Mouse (Mus musculus) midbrain, embryonic 10.5 days (tissue): ENCODE results near the gene Caln1. TPM values are rescaled to one million over a fixed set of nuclear protein-coding genes. Genes with fewer than 3 reads are reported as not detected.

Experiments
- DNase-seq: peaks from one replicate; pipeline ENCODE4 v3.0.0-alpha.2; 2017; ENCODE audit warnings: low spot score
- H3K27ac ChIP-seq: fragments of 300-500 bp; sonication (generic); replicated peaks from 2 replicates; pipeline ENCODE4 v1.5.1; 2016; ENCODE audit warnings: mild to moderate bottlenecking
- H3K27me3 ChIP-seq: fragments of 300-500 bp; sonication (generic); 2 replicates; pipeline ENCODE4 v1.6.1; 2016; ENCODE audit warnings: low read depth, mild to moderate bottlenecking; ENCODE audit not compliant: poor library complexity, severe bottlenecking
- H3K36me3 ChIP-seq: fragments of 300-500 bp; sonication (generic); 2 replicates; pipeline ENCODE4 v1.6.1; 2016; ENCODE audit warnings: mild to moderate bottlenecking, moderate library complexity
- H3K4me1 ChIP-seq: fragments of 300-500 bp; sonication (generic); 2 replicates; pipeline ENCODE4 v1.6.1; 2016
- H3K4me3 ChIP-seq: fragments of 300-500 bp; sonication (generic); 2 replicates; pipeline ENCODE4 v1.5.1; 2016; ENCODE audit warnings: mild to moderate bottlenecking, moderate library complexity
- H3K9me3 ChIP-seq: fragments of 300-500 bp; sonication (generic); replicated peaks from 2 replicates; pipeline ENCODE4 v1.6.1; 2016; ENCODE audit warnings: mild to moderate bottlenecking
- WGBS: fragments of 180-500 bp; shearing (Covaris S2); methylation state at CpG from one replicate; pipeline ENCODE4 v1.1.7; 2016; 5-methylcytosine and 5-hydroxymethylcytosine counted together
- polyA plus RNA-seq: library from polyadenylated mRNA; unstranded; fragments of >200 nt; fragmentation: Nextera tagmentation; extraction: Ambion mirVana; gene quantifications from 2 replicates; pipeline ENCODE4 v1.2.1, GENCODE M21; 2016

Caln1 gene
- polyA plus RNA-seq, 1 experiment from 2014 or later: 0.33 TPM

DNA sequence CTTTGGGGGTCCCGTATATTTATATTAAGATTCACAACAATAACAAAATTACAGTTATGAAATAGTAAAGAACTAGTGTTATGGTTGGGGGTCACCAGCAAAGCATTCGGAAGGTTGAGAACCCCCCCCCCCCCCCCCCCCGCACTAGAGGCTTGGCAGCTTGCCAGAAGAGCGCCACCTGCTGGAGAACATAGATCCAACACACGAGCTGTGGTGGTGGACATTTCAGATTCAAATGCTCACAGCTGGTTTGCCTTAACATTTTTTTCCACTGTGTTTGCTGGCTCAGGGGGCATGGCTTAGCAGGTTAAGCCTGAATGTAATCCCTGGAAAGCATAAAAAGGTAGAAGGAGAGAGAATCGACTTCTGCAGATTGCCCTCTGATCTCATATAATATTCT lies 490.5 kb downstream of the Caln1 start:
- Histone ChIP-seq H3K27me3 (no peaks in the 10 kb centered on the region), H3K9me3 (no peaks in the 10 kb centered on the region), H3K4me3 (no peak overlapping the region), H3K27ac (no peak overlapping the region), H3K36me3 (no peaks in the 10 kb centered on the region), H3K4me1 (no peaks in the 10 kb centered on the region)
- WGBS: 43% methylated on average over 6 of the region's 6 CpGs
- no peak for DNase-seq

- Histone ChIP-seq H3K36me3 (no peaks in the 10 kb centered on the region), H3K4me3 (no peak overlapping the region), H3K9me3 (no peaks in the 10 kb centered on the region), H3K27me3 (no peaks in the 10 kb centered on the region), H3K27ac (no peak overlapping the region), H3K4me1 (no peaks in the 10 kb centered on the region)
- DNase-seq: peak; percentile 29
- WGBS: 69% methylated on average over 5 of the region's 5 CpGs
Observed at GRCm38 (mm10) chr5:130862302-130862701, 493.0 kb downstream of the Caln1 start.

DNA sequence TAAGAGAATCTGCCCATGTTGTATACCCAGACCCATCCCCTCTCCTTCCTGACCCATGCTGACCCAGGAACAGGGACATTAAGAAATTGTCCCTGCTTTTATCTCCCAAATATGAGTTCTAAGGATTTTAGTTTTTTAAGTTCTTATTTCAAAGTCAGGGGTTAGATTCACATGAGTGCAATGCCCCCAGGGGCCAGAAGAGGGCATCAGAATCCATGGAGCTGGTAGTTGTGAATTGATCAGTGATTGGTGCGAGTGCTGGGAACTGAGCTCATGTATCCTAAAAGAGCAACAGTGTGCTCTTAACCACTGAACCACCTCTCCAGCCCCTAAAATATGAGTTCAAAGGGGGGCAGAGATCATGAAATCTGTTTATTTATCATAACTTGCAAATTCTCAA lies 500.6 kb downstream of the Caln1 start:
- Histone ChIP-seq H3K4me1 (no peaks in the 10 kb centered on the region), H3K9me3 (no peaks in the 10 kb centered on the region), H3K36me3 (no peaks in the 10 kb centered on the region), H3K4me3 (no peak overlapping the region), H3K27ac (no peak overlapping the region), H3K27me3 (no peaks in the 10 kb centered on the region)
- WGBS: 74% methylated on average over 1 of the region's 1 CpGs
- no peak for DNase-seq

- no peaks in the 10 kb centered on the region for H3K9me3 ChIP-seq
- WGBS: 68% methylated on average over 8 of the region's 8 CpGs
- no peaks in the 10 kb centered on the region for H3K36me3 ChIP-seq
- H3K27me3 ChIP-seq: no peaks in the 10 kb centered on the region
- H3K4me3 ChIP-seq: no peak overlapping the region
- no peaks in the 10 kb centered on the region for H3K4me1 ChIP-seq
- no peak for DNase-seq
- no peak overlapping the region for H3K27ac ChIP-seq
Observed at GRCm38 (mm10) chr5:130871086-130871485, 501.8 kb downstream of the Caln1 start.

DNA sequence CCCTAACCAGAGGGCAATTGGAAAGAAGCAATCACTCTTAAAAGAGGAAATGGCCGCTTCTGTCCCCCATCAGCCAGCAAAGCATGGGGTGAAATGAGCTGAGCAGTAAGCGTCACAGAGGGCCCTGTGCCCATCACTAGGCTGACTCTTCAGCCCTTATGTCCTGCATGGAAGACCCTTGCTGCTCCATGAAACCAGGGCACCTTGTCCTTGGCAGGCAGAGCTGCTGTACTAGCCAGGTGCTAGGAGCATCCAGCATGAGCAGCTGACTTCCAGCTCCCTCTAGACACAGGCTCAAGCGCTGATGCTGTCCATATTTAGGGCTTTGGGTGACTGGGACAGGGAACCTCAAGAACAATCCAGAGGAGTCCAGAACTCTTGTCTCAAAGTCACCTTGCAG lies 506.1 kb downstream of the Caln1 start:
- Histone ChIP-seq H3K27ac (no peak overlapping the region), H3K4me3 (no peak overlapping the region), H3K27me3 (no peaks in the 10 kb centered on the region), H3K9me3 (0 out of 2 replicates have a peak, but pooled peaks cover 3% of the 10 kb centered on the region), H3K4me1 (no peaks in the 10 kb centered on the region), H3K36me3 (no peaks in the 10 kb centered on the region)
- DNase-seq: no peak
- 86% methylated on average over 3 of the region's 3 CpGs for WGBS

- Histone ChIP-seq H3K9me3 (0 out of 2 replicates have a peak, but pooled peaks cover 9% of the 10 kb centered on the region), H3K27me3 (no peaks in the 10 kb centered on the region), H3K4me1 (no peaks in the 10 kb centered on the region), H3K36me3 (no peaks in the 10 kb centered on the region), H3K27ac (no peak overlapping the region), H3K4me3 (no peak overlapping the region)
- WGBS: 91% methylated on average over 5 of the region's 5 CpGs
- no peak for DNase-seq
Observed at GRCm38 (mm10) chr5:130880331-130880730, 511.1 kb downstream of the Caln1 start.

GRCm38 (mm10) chr5:130891735-130892134 lies 522.5 kb downstream of the Caln1 start:
- no peaks in the 10 kb centered on the region for H3K4me1 ChIP-seq
- WGBS: 83% methylated on average over 5 of the region's 5 CpGs

DNA sequence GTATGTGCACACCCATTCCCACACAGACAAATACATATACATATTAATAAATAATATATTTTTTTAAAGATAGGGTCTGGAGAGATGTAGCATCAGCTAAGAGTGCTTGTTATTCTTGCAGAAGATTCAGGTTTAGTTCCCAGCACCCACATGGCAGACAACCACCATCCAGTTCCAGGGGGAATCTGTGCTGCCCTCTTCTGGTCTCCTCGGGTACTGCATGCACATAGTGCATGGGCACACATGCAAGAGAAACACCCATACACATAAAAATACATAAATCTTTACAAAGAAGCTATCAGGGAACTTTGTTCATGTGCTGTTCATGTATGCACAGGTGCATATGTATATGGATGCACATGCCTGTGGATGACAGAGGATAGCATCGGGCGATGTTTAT lies 526.7 kb downstream of the Caln1 start:
- no peak for DNase-seq
- no peaks in the 10 kb centered on the region for H3K36me3 ChIP-seq
- 0 out of 2 replicates have a peak, but pooled peaks cover 5% of the 10 kb centered on the region for H3K9me3 ChIP-seq
- H3K4me3 ChIP-seq: no peak overlapping the region
- 95% methylated on average over 3 of the region's 3 CpGs for WGBS
- H3K27me3 ChIP-seq: no peaks in the 10 kb centered on the region
- H3K4me1 ChIP-seq: peaks cover 5% of the 10 kb centered on the region; the same call in 1 of the 2 replicates
- H3K27ac ChIP-seq: no peak overlapping the region

More at GRCm38 (mm10) chr5:130891735-130892134, 522.5 kb downstream of the Caln1 start:
- DNase-seq: no peak
- Histone ChIP-seq H3K9me3 (0 out of 2 replicates have a peak, but pooled peaks cover 5% of the 10 kb centered on the region), H3K27me3 (no peaks in the 10 kb centered on the region), H3K4me3 (no peak overlapping the region), H3K36me3 (no peaks in the 10 kb centered on the region), H3K27ac (no peak overlapping the region)

Other genes with a start within 250 kb of the Caln1 start
- gene Kctd7, start 224.6 kb upstream of the Caln1 start, polyA plus RNA-seq: 6.3 and 7.2 TPM in 2 replicates
- 25.0 and 28.4 TPM in 2 replicates for gene Rabgef1, start 197.7 kb upstream of the Caln1 start, polyA plus RNA-seq
- 37.0 and 37.5 TPM in 2 replicates for gene Tmem248, start 152.4 kb upstream of the Caln1 start, polyA plus RNA-seq
- gene Sbds, start 113.9 kb upstream of the Caln1 start, polyA plus RNA-seq: 77.6 and 80.9 TPM in 2 replicates
- gene Tyw1, start 113.8 kb upstream of the Caln1 start, polyA plus RNA-seq: 35.0 and 36.1 TPM in 2 replicates
- not detected in 2 replicates for gene A330070K13Rik, start 15.2 kb downstream of the Caln1 start, polyA plus RNA-seq